Mouse (Mus musculus): ENCODE results near the gene Pde2a. TPM values are rescaled to one million over a fixed set of nuclear protein-coding genes. Genes with fewer than 3 reads are reported as not detected.

Gene Pde2a
- polyA plus RNA-seq, 1 experiment from 2014 or later: 8.9 TPM

GRCm38 (mm10) chr7:101463665-101464271 lies 42.3 kb downstream of the Pde2a start:
- no peaks in the 10 kb centered on the region for H3K9me3 ChIP-seq (ENCODE audit: control insufficient read depth, low read depth, low read length)
- H3K27me3 ChIP-seq (ENCODE audit: control insufficient read depth, insufficient read depth, low read length): no peaks in the 10 kb centered on the region
- no peak overlapping the region for H3K4me3 ChIP-seq (ENCODE audit: low read depth, low read length)
- no peak for ATAC-seq (ENCODE audit: insufficient number of reproducible peaks, insufficient read depth, low FRiP score, low read depth)
- WGBS: 79% methylated on average over 11 of the region's 11 CpGs
- H3K4me1 ChIP-seq (ENCODE audit: control insufficient read depth, insufficient read depth, low read length): peaks cover 16% of the 10 kb centered on the region; the same call in 1 of the 2 replicates
- H3K4me2 ChIP-seq (replicated peaks; ENCODE audit: low read depth, low read length): no peak overlapping the region
- H3K27ac ChIP-seq (ENCODE audit: low read length): no peak overlapping the region
- no peaks in the 10 kb centered on the region for H3K36me3 ChIP-seq (ENCODE audit: control insufficient read depth, insufficient read depth, low read length)
- H3K9ac ChIP-seq (replicated peaks; ENCODE audit: low read depth, low read length): no peak overlapping the region

- Histone ChIP-seq H3K27ac (ENCODE audit: low read length) (no peak overlapping the region; the same call in 1 of the 2 replicates), H3K4me1 (ENCODE audit: control insufficient read depth, insufficient read depth, low read length) (peaks cover 16% of the 10 kb centered on the region; the same call in 1 of the 2 replicates)
- ATAC-seq (ENCODE audit: insufficient number of reproducible peaks, insufficient read depth, low FRiP score, low read depth): no peak
Observed at GRCm38 (mm10) chr7:101464927-101465326, 43.4 kb downstream of the Pde2a start.

GRCm38 (mm10) chr7:101465392-101465791 lies 43.9 kb downstream of the Pde2a start:
- ATAC-seq (ENCODE audit: insufficient number of reproducible peaks, insufficient read depth, low FRiP score, low read depth): no peak
- WGBS: 11% methylated on average over 14 of the region's 14 CpGs
- Histone ChIP-seq H3K4me3 (ENCODE audit: low read depth, low read length) (no peak overlapping the region), H3K9ac (replicated peaks; ENCODE audit: low read depth, low read length) (no peak overlapping the region), H3K27me3 (ENCODE audit: control insufficient read depth, insufficient read depth, low read length) (no peaks in the 10 kb centered on the region), H3K36me3 (ENCODE audit: control insufficient read depth, insufficient read depth, low read length) (no peaks in the 10 kb centered on the region), H3K4me2 (replicated peaks; ENCODE audit: low read depth, low read length) (no peak overlapping the region), H3K4me1 (ENCODE audit: control insufficient read depth, insufficient read depth, low read length) (peaks cover 16% of the 10 kb centered on the region; the same call in 1 of the 2 replicates), H3K27ac (ENCODE audit: low read length) (no peak overlapping the region; the same call in 1 of the 2 replicates), H3K9me3 (ENCODE audit: control insufficient read depth, low read depth, low read length) (no peaks in the 10 kb centered on the region)

More at GRCm38 (mm10) chr7:101464927-101465326, 43.4 kb downstream of the Pde2a start:
- H3K36me3 ChIP-seq (ENCODE audit: control insufficient read depth, insufficient read depth, low read length): no peaks in the 10 kb centered on the region
- WGBS: 61% methylated on average over 4 of the region's 4 CpGs
- no peaks in the 10 kb centered on the region for H3K27me3 ChIP-seq (ENCODE audit: control insufficient read depth, insufficient read depth, low read length)
- no peak overlapping the region for H3K4me2 ChIP-seq (replicated peaks; ENCODE audit: low read depth, low read length)
- H3K4me3 ChIP-seq (ENCODE audit: low read depth, low read length): no peak overlapping the region
- H3K9ac ChIP-seq (replicated peaks; ENCODE audit: low read depth, low read length): no peak overlapping the region
- no peaks in the 10 kb centered on the region for H3K9me3 ChIP-seq (ENCODE audit: control insufficient read depth, low read depth, low read length)

- Histone ChIP-seq H3K4me2 (replicated peaks; ENCODE audit: low read depth, low read length) (no peak overlapping the region), H3K4me3 (ENCODE audit: low read depth, low read length) (no peak overlapping the region), H3K27ac (ENCODE audit: low read length) (no peak overlapping the region; the same call in 1 of the 2 replicates), H3K27me3 (ENCODE audit: control insufficient read depth, insufficient read depth, low read length) (no peaks in the 10 kb centered on the region), H3K9ac (replicated peaks; ENCODE audit: low read depth, low read length) (no peak overlapping the region), H3K36me3 (ENCODE audit: control insufficient read depth, insufficient read depth, low read length) (no peaks in the 10 kb centered on the region), H3K9me3 (ENCODE audit: control insufficient read depth, low read depth, low read length) (no peaks in the 10 kb centered on the region), H3K4me1 (ENCODE audit: control insufficient read depth, insufficient read depth, low read length) (peaks cover 16% of the 10 kb centered on the region; the same call in 1 of the 2 replicates)
- ATAC-seq (ENCODE audit: insufficient number of reproducible peaks, insufficient read depth, low FRiP score, low read depth): no peak
- WGBS: 74% methylated on average over 8 of the region's 8 CpGs
Observed at GRCm38 (mm10) chr7:101465850-101466580, 44.5 kb downstream of the Pde2a start.

GRCm38 (mm10) chr7:101466581-101467081 lies 45.1 kb downstream of the Pde2a start:
- WGBS: 86% methylated on average over 6 of the region's 6 CpGs
- no peaks in the 10 kb centered on the region for H3K27me3 ChIP-seq (ENCODE audit: control insufficient read depth, insufficient read depth, low read length)
- H3K9ac ChIP-seq (replicated peaks; ENCODE audit: low read depth, low read length): no peak overlapping the region
- H3K4me1 ChIP-seq (ENCODE audit: control insufficient read depth, insufficient read depth, low read length): peaks cover 16% of the 10 kb centered on the region; the same call in 1 of the 2 replicates
- no peak overlapping the region for H3K4me2 ChIP-seq (replicated peaks; ENCODE audit: low read depth, low read length)
- no peak overlapping the region for H3K27ac ChIP-seq (ENCODE audit: low read length)
- ATAC-seq (ENCODE audit: insufficient number of reproducible peaks, insufficient read depth, low FRiP score, low read depth): no peak
- H3K4me3 ChIP-seq (ENCODE audit: low read depth, low read length): no peak overlapping the region
- no peaks in the 10 kb centered on the region for H3K36me3 ChIP-seq (ENCODE audit: control insufficient read depth, insufficient read depth, low read length)
- H3K9me3 ChIP-seq (ENCODE audit: control insufficient read depth, low read depth, low read length): no peaks in the 10 kb centered on the region

GRCm38 (mm10) chr7:101471423-101471822 lies 49.9 kb downstream of the Pde2a start:
- Histone ChIP-seq H3K27ac (ENCODE audit: low read length) (no peak overlapping the region), H3K27me3 (ENCODE audit: control insufficient read depth, insufficient read depth, low read length) (no peaks in the 10 kb centered on the region), H3K4me3 (ENCODE audit: low read depth, low read length) (no peak overlapping the region), H3K4me1 (ENCODE audit: control insufficient read depth, insufficient read depth, low read length) (no peaks in the 10 kb centered on the region), H3K36me3 (ENCODE audit: control insufficient read depth, insufficient read depth, low read length) (no peaks in the 10 kb centered on the region), H3K9me3 (ENCODE audit: control insufficient read depth, low read depth, low read length) (no peaks in the 10 kb centered on the region), H3K4me2 (replicated peaks; ENCODE audit: low read depth, low read length) (no peak overlapping the region), H3K9ac (replicated peaks; ENCODE audit: low read depth, low read length) (no peak overlapping the region)
- ATAC-seq (ENCODE audit: insufficient number of reproducible peaks, insufficient read depth, low FRiP score, low read depth): no peak
- 90% methylated on average over 2 of the region's 2 CpGs for WGBS

- Histone ChIP-seq H3K27me3 (ENCODE audit: control insufficient read depth, insufficient read depth, low read length) (no peaks in the 10 kb centered on the region), H3K27ac (ENCODE audit: low read length) (no peak overlapping the region), H3K4me2 (replicated peaks; ENCODE audit: low read depth, low read length) (no peak overlapping the region), H3K9me3 (ENCODE audit: control insufficient read depth, low read depth, low read length) (no peaks in the 10 kb centered on the region), H3K36me3 (ENCODE audit: control insufficient read depth, insufficient read depth, low read length) (no peaks in the 10 kb centered on the region), H3K4me3 (ENCODE audit: low read depth, low read length) (no peak overlapping the region), H3K9ac (replicated peaks; ENCODE audit: low read depth, low read length) (no peak overlapping the region), H3K4me1 (ENCODE audit: control insufficient read depth, insufficient read depth, low read length) (no peaks in the 10 kb centered on the region)
- ATAC-seq (ENCODE audit: insufficient number of reproducible peaks, insufficient read depth, low FRiP score, low read depth): no peak
- WGBS: 72% methylated on average over 3 of the region's 3 CpGs
Observed at GRCm38 (mm10) chr7:101471968-101472480, 50.5 kb downstream of the Pde2a start.

GRCm38 (mm10) chr7:101472598-101473558 lies 51.4 kb downstream of the Pde2a start:
- no peak for ATAC-seq (ENCODE audit: insufficient number of reproducible peaks, insufficient read depth, low FRiP score, low read depth)
- Histone ChIP-seq H3K4me1 (ENCODE audit: control insufficient read depth, insufficient read depth, low read length) (no peaks in the 10 kb centered on the region), H3K4me3 (ENCODE audit: low read depth, low read length) (no peak overlapping the region), H3K9me3 (ENCODE audit: control insufficient read depth, low read depth, low read length) (no peaks in the 10 kb centered on the region), H3K36me3 (ENCODE audit: control insufficient read depth, insufficient read depth, low read length) (no peaks in the 10 kb centered on the region), H3K4me2 (replicated peaks; ENCODE audit: low read depth, low read length) (no peak overlapping the region), H3K9ac (replicated peaks; ENCODE audit: low read depth, low read length) (no peak overlapping the region), H3K27me3 (ENCODE audit: control insufficient read depth, insufficient read depth, low read length) (no peaks in the 10 kb centered on the region), H3K27ac (ENCODE audit: low read length) (no peak overlapping the region)
- 54% methylated on average over 10 of the region's 10 CpGs for WGBS

All from stomach, embryonic 14.5 days (tissue).